In genomic region chr17:64333956-64334355, GRCm38 (mm10) we compare ENCODE assay signal across 4 mouse cellular contexts.
"Had no signal": no experiment of that assay in that cellular context is flagged by ENCODE, and none has a peak within 500 bp of the region (broad histone marks: within the 10 kb centered on the region; RNA-seq: fewer than 3 reads in every experiment).

No protein-coding gene starts in this region.

- DNase-seq: kidney, postnatal 4 days; lung, adult 2 months; right cerebral cortex, postnatal 14 days; thymus, postnatal 36 days had no signal
